Mouse (Mus musculus): ENCODE measurements at regions not wholly inside any gene's neighbourhood (a gene's known extent, or its start where the extent isn't known, plus 50 kb on each side); places are given as distances from the start of the nearest gene placed in this dataset.
"Not testable (repeated sequence)": the region's sequence is repeated elsewhere in the genome, so short reads cannot be mapped to it uniquely, and the experiment has no call there.

DNA sequence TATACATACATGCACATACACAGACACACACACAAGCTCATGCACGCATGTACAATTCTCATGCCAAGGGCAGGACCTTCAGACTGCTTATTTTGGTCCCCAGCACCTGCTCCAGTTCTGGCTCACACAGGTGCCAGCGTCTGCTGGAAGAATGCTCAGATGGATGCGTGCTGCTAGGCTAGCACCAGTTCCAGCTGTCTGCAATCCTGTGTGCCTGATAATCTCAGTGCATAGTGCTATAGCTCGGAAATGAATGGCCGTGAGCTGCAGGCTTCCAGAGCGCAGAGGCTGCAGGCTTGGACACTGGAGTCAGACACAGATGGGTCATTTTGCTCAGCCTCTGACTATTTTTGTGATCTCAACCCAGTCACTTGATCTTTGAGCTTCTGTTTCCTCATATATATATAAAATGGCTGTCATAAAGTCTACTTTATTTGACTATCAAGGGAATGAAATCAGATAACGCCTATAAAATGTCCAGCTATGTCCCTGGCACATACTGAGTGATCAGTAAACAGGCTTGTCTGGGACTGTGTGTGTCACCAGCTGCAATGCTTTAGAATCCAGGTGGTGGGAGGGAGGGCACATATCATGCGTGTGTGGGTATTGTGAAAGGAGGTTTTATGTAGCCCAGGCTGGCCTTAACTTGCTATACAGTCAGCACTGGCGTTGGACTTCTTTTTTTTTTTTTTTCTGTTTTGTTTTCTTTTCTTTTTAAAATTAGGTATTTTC is 91.7 kb upstream of the Eif4g2 start:
- Histone ChIP-seq H3K4me1 (replicated peaks; ENCODE audit: control insufficient read depth, insufficient read depth, low read length) (peaks cover 6% of the 10 kb centered on the region), H3K9me3 (ENCODE audit: control insufficient read depth, low read length) (no peaks in the 10 kb centered on the region), H3K27ac (ENCODE audit: low read length) (no peak overlapping the region), H3K4me2 (ENCODE audit: low read depth, low read length) (no peak overlapping the region), H3K36me3 (ENCODE audit: control insufficient read depth, insufficient read depth, low read length) (no peaks in the 10 kb centered on the region), H3K9ac (ENCODE audit: low read length) (no peak overlapping the region), H3K27me3 (ENCODE audit: control insufficient read depth, insufficient read depth, low read depth, low read length) (no peaks in the 10 kb centered on the region), H3K4me3 (ENCODE audit: low read length) (no peak overlapping the region)
- peak; percentile 73 for ATAC-seq (ENCODE audit: low read depth)
- WGBS, result 60% methylated on average over 9 of the region's 9 CpGs

GRCm38 (mm10) chr7:111172061-111172460 is 89.2 kb upstream of the Eif4g2 start:
- Histone ChIP-seq H3K9ac (ENCODE audit: low read length) (no peak overlapping the region), H3K4me3 (ENCODE audit: low read length) (no peak overlapping the region), H3K27ac (ENCODE audit: low read length) (no peak overlapping the region), H3K27me3 (ENCODE audit: control insufficient read depth, insufficient read depth, low read depth, low read length) (no peaks in the 10 kb centered on the region), H3K36me3 (ENCODE audit: control insufficient read depth, insufficient read depth, low read length) (no peaks in the 10 kb centered on the region), H3K4me1 (replicated peaks; ENCODE audit: control insufficient read depth, insufficient read depth, low read length) (no peaks in the 10 kb centered on the region), H3K9me3 (ENCODE audit: control insufficient read depth, low read length) (no peaks in the 10 kb centered on the region), H3K4me2 (ENCODE audit: low read depth, low read length) (no peak overlapping the region)
- WGBS, result 84% methylated on average over 2 of the region's 2 CpGs
- ATAC-seq (ENCODE audit: low read depth), result no peak

- H3K4me2 ChIP-seq (ENCODE audit: low read depth, low read length); H3K9ac ChIP-seq (ENCODE audit: low read length); H3K4me3 ChIP-seq (ENCODE audit: low read length); H3K4me1 ChIP-seq (replicated peaks; ENCODE audit: control insufficient read depth, insufficient read depth, low read length); H3K27me3 ChIP-seq (ENCODE audit: control insufficient read depth, insufficient read depth, low read depth, low read length); H3K36me3 ChIP-seq (ENCODE audit: control insufficient read depth, insufficient read depth, low read length); ATAC-seq (ENCODE audit: low read depth); H3K9me3 ChIP-seq (ENCODE audit: control insufficient read depth, low read length); H3K27ac ChIP-seq (ENCODE audit: low read length): not testable (repeated sequence)
- 91% methylated on average over 3 of the region's 3 CpGs for WGBS
These were observed 85.9 kb upstream of the Eif4g2 start for GRCm38 (mm10) chr7:111168546-111169233.

DNA sequence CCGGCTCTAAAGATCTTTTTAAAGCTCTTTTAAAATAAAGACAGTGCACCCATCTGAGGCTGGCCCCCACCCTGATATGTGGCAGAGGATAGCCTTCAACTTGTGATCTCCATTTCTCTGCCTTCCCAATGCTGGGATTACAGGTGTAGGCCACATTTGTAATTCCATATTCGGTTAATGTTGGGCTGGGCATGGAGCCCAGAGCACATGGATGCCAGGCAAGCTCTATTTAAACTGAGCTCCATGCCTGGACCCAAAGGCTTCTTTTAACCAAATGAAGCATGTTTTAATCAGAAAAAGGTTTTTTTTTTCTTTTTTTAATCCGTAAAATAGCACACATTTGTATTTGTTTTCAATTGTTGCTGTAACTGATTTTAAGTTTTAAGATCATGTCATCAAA is 82.2 kb upstream of the Eif4g2 start:
- H3K4me2 ChIP-seq (ENCODE audit: low read depth, low read length), result no peak overlapping the region
- H3K9ac ChIP-seq (ENCODE audit: low read length), result no peak overlapping the region
- H3K36me3 ChIP-seq (ENCODE audit: control insufficient read depth, insufficient read depth, low read length), result no peaks in the 10 kb centered on the region
- no peaks in the 10 kb centered on the region for H3K4me1 ChIP-seq (replicated peaks; ENCODE audit: control insufficient read depth, insufficient read depth, low read length)
- WGBS, result 79% methylated on average over 3 of the region's 3 CpGs
- H3K9me3 ChIP-seq (ENCODE audit: control insufficient read depth, low read length), result no peaks in the 10 kb centered on the region
- no peaks in the 10 kb centered on the region for H3K27me3 ChIP-seq (ENCODE audit: control insufficient read depth, insufficient read depth, low read depth, low read length)
- H3K27ac ChIP-seq (ENCODE audit: low read length), result no peak overlapping the region
- no peak overlapping the region for H3K4me3 ChIP-seq (ENCODE audit: low read length)
- no peak for ATAC-seq (ENCODE audit: low read depth)

- Histone ChIP-seq H3K4me2 (ENCODE audit: low read depth, low read length) (no peak overlapping the region), H3K27ac (ENCODE audit: low read length) (no peak overlapping the region), H3K4me1 (replicated peaks; ENCODE audit: control insufficient read depth, insufficient read depth, low read length) (no peaks in the 10 kb centered on the region), H3K36me3 (ENCODE audit: control insufficient read depth, insufficient read depth, low read length) (no peaks in the 10 kb centered on the region), H3K27me3 (ENCODE audit: control insufficient read depth, insufficient read depth, low read depth, low read length) (no peaks in the 10 kb centered on the region), H3K9ac (ENCODE audit: low read length) (no peak overlapping the region), H3K4me3 (ENCODE audit: low read length) (no peak overlapping the region), H3K9me3 (ENCODE audit: control insufficient read depth, low read length) (no peaks in the 10 kb centered on the region)
- no peak for ATAC-seq (ENCODE audit: low read depth)
- WGBS, result 59% methylated on average over 3 of the region's 3 CpGs
These were observed 81.4 kb upstream of the Eif4g2 start for GRCm38 (mm10) chr7:111164276-111164675.

DNA sequence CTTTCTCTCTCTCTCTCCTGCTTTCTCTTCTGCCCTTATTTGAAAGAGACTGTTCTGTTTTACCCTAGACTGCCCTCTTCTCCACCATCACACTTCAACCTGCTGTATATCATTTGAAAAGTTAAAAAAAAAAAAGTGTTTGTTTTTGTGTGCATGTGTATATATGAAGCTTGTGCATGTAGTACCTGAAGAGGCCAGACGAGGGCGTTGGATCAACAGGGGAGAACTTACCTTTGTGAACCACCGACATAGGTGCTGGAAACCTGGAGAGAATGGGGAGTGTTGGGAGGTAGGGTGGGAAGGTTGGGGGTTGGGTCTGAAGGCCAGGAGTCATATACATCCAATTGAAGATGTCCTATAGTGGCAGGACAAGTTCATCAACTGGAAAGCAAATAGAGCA is 81.0 kb upstream of the Eif4g2 start:
- no peak overlapping the region for H3K27ac ChIP-seq (ENCODE audit: low read length)
- H3K9ac ChIP-seq (ENCODE audit: low read length), result no peak overlapping the region
- 35% methylated on average over 3 of the region's 3 CpGs for WGBS
- H3K36me3 ChIP-seq (ENCODE audit: control insufficient read depth, insufficient read depth, low read length), result no peaks in the 10 kb centered on the region
- no peak overlapping the region for H3K4me2 ChIP-seq (ENCODE audit: low read depth, low read length)
- ATAC-seq (ENCODE audit: low read depth), result no peak
- H3K27me3 ChIP-seq (ENCODE audit: control insufficient read depth, insufficient read depth, low read depth, low read length), result no peaks in the 10 kb centered on the region
- no peaks in the 10 kb centered on the region for H3K4me1 ChIP-seq (replicated peaks; ENCODE audit: control insufficient read depth, insufficient read depth, low read length)
- no peaks in the 10 kb centered on the region for H3K9me3 ChIP-seq (ENCODE audit: control insufficient read depth, low read length)
- H3K4me3 ChIP-seq (ENCODE audit: low read length), result no peak overlapping the region

DNA sequence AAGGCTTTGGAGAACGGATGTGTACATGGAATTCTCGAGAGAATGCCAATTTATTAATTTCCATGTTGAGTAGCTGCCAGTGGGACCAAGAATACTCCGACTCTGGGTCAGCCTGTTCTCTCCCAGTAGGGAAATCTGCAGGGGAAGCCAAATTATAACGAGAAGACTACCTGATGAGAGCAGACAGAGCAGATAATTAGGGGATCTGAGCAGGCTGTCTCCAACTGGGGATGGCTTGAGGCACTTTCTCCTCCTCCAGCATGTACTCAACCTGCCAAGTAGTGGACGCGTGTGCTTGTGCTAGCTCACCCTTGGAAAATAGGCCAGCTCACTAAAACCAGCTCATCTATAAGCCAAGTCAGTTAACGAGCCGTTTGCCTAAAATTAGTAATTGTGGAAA is 80.5 kb upstream of the Eif4g2 start:
- Histone ChIP-seq H3K27ac (ENCODE audit: low read length) (no peak overlapping the region), H3K27me3 (ENCODE audit: control insufficient read depth, insufficient read depth, low read depth, low read length) (no peaks in the 10 kb centered on the region), H3K4me2 (ENCODE audit: low read depth, low read length) (no peak overlapping the region), H3K4me3 (ENCODE audit: low read length) (no peak overlapping the region), H3K9ac (ENCODE audit: low read length) (no peak overlapping the region), H3K9me3 (ENCODE audit: control insufficient read depth, low read length) (no peaks in the 10 kb centered on the region), H3K4me1 (replicated peaks; ENCODE audit: control insufficient read depth, insufficient read depth, low read length) (no peaks in the 10 kb centered on the region; the same call in 1 of the 2 replicates), H3K36me3 (ENCODE audit: control insufficient read depth, insufficient read depth, low read length) (no peaks in the 10 kb centered on the region)
- no peak for ATAC-seq (ENCODE audit: low read depth)
- 77% methylated on average over 8 of the region's 8 CpGs for whole genome bisulfite sequencing

- H3K4me2 ChIP-seq (ENCODE audit: low read depth, low read length), result no peak overlapping the region
- no peaks in the 10 kb centered on the region for H3K36me3 ChIP-seq (ENCODE audit: control insufficient read depth, insufficient read depth, low read length)
- ATAC-seq (ENCODE audit: low read depth), result no peak
- H3K9ac ChIP-seq (ENCODE audit: low read length), result no peak overlapping the region
- H3K27me3 ChIP-seq (ENCODE audit: control insufficient read depth, insufficient read depth, low read depth, low read length), result no peaks in the 10 kb centered on the region
- H3K27ac ChIP-seq (ENCODE audit: low read length), result no peak overlapping the region
- WGBS, result 50% methylated on average over 6 of the region's 6 CpGs
- H3K9me3 ChIP-seq (ENCODE audit: control insufficient read depth, low read length), result no peaks in the 10 kb centered on the region
- H3K4me1 ChIP-seq (replicated peaks; ENCODE audit: control insufficient read depth, insufficient read depth, low read length), result peaks cover 17% of the 10 kb centered on the region
- H3K4me3 ChIP-seq (ENCODE audit: low read length), result no peak overlapping the region
These were observed 76.0 kb upstream of the Eif4g2 start for GRCm38 (mm10) chr7:111158791-111159286.

- Histone ChIP-seq H3K9ac (ENCODE audit: low read length) (no peak overlapping the region), H3K27me3 (ENCODE audit: control insufficient read depth, insufficient read depth, low read depth, low read length) (no peaks in the 10 kb centered on the region), H3K27ac (ENCODE audit: low read length) (peak overlapping the region; percentile 17; the same call in 1 of the 2 replicates), H3K4me1 (replicated peaks; ENCODE audit: control insufficient read depth, insufficient read depth, low read length) (peaks cover 17% of the 10 kb centered on the region), H3K4me3 (ENCODE audit: low read length) (no peak overlapping the region), H3K36me3 (ENCODE audit: control insufficient read depth, insufficient read depth, low read length) (no peaks in the 10 kb centered on the region), H3K9me3 (ENCODE audit: control insufficient read depth, low read length) (no peaks in the 10 kb centered on the region), H3K4me2 (ENCODE audit: low read depth, low read length) (no peak overlapping the region)
- WGBS, result 51% methylated on average over 9 of the region's 9 CpGs
- no peak for ATAC-seq (ENCODE audit: low read depth)
These were observed 75.0 kb upstream of the Eif4g2 start for GRCm38 (mm10) chr7:111157754-111158325.
